Mouse (Mus musculus) CD4-positive helper T cell, adult 2 months (primary cell): ENCODE measurements around the gene Frem1.
A peak's percentile ranks its signal among the peaks of the same experiment; 100 is the strongest.

ENCODE experiments used
- DNase-seq: peaks from one replicate; pipeline ENCODE4 v3.0.0-alpha.2; 2012; ENCODE audit warnings: low read depth, missing footprints, low spot score

Frem1 gene

DNA sequence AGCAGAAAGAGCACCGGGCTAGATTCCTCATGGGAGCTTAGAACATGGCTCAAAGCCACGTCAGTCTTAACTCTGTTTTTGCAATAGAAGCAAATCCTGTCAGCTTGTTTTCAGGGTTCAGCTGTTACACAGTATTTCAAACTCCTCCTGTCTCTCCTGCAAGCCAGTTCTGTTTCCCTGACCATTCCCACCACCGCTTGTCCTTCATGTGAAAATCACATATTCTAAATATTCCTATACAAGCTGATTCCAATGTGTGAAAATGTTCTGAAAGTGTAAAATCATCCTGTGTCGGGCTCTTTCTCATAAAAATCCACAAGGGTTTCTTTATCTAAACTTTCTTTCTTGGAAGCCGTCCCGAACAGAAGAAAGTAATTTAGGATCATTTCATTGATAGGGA is 22.0 kb downstream of the Frem1 start:
- DNase-seq = no peak

GRCm38 (mm10) chr4:83020759-83021555 is 31.2 kb downstream of the Frem1 start:
- no peak for DNase-seq

GRCm38 (mm10) chr4:83018111-83019105 is 33.7 kb downstream of the Frem1 start:
- DNase-seq = no peak

DNA sequence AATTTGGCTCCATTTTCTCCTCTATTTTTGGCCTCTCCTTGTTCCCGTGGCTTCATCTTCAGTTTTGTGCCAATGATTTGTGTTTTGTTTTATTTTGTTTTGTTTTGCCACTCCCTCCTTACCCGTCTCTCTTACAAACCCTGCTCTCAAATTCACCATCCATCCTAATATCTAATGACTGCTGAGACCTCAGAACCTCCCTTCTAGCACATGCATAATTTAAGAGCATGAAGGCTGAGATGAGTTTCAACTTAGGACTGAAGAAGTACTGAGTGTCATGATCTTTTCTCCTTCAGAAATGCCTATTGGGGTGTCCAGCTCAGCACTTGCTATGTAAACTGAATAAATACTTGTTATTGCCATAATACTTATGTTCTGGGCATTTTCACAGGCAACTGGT is 37.6 kb downstream of the Frem1 start:
- DNase-seq = no peak

- no peak for DNase-seq
Observed at GRCm38 (mm10) chr4:83004086-83004485, 48.1 kb downstream of the Frem1 start.

- no peak for DNase-seq
Observed at GRCm38 (mm10) chr4:82992042-82992441, 60.1 kb downstream of the Frem1 start.

GRCm38 (mm10) chr4:82990973-82991695 is 61.0 kb downstream of the Frem1 start:
- DNase-seq = no peak

DNA sequence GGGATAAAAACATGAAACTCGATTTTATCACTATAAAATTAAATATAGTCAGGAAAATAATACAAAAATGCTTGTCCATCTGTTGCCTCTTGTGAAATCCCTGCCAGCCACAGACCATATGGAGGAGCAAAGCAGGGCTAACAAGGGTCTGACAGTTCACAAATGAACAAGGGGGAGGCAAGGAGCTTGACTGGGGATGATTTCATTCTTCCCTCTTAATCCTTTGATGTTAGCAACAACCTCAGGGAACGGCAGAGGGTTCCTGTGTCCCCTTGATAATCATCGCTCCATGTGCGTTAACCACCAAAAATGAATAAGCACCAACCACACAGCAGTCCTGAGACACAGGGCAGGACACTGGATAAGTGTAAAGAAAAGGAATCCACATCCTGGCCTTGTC is 79.8 kb downstream of the Frem1 start:
- DNase-seq = no peak

DNA sequence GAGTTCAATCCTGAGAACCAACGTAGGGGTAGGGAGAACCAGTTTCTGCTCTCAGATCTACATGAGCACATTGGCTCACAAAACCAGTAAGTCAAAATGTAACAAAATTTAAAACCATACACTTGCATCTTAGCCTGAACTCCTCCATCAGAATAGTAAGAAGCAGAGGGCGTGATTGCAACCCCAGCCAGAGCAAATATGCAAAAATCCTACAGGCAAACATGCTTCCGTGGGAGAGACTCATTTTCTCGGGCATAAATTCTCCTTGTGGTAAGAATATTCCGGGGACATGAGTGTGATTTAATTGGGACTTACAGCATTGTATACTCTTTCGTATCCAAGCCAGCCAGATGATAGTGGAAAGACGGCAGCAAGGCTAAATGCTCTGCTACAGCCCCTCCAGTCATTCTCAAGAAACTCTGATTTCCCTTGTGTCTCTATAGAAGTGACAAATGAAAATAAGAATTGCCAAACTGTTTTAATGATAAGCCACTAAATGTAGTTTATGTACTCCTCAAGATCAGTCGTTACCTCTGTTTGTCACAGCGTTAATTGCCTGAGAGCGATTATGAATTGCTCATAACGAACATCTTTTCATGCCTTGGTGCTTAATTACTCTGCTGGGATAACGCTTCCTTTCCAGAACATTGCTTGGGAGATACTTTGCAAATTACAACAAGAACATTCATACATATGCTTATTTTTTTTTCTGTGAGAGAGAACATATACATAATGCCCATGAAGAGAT is 81.1 kb downstream of the Frem1 start:
- no peak for DNase-seq

DNA sequence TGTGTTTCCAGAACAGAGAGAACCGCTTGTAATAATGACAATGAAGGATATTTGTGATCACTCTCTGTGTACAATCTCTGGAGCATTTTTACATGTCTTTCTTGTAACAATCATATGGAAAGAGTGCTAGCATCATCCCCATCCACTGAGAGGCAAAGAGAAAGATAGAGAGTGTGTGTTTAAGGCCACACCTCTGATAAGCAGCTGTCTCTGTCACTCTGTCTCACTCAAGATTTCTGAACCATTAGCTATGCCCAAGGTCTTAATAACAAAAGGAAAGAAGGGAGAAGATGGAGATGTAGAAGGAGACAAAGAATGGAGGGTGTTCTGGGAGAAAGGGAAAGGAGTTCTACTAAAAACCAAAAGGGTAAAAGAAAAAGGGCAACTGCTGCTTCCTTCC is 91.1 kb downstream of the Frem1 start:
- no peak for DNase-seq

DNA sequence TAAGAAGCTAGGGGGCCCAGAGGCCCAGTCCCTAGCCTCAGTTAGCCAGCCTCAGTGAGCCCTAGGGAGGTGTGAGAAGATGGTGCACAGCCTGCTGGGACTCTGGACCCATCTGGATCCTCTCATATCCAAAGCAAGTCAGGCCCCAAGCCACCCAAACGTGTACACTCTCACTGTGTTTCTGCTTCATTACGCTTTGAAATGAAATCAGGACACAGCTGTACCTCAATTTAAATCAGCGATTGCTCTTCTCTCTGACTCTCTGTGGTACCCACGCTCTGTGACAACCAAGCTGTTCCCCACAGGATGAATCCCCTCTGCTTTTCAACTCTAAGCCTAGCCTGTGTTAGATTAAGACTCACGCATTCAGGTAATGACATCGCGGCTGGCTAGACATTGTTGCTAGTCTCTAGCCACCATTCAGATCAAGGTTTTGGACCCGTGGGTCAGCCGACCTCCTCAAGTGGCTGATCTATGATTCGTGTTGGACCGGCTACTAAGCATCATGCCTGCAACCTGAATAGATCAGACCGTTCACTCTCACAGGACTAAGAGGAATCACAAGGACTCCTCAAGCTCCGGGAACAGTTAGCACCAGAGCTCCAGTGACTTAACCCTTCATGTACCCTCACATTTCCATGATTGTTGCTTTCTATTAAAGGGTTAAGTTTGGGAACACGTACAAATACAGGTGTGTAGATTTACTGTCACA is 94.2 kb downstream of the Frem1 start:
- no peak for DNase-seq

- DNase-seq = no peak
Observed at GRCm38 (mm10) chr4:82953992-82954391, 98.1 kb downstream of the Frem1 start.

GRCm38 (mm10) chr4:82949511-82949910 is 102.6 kb downstream of the Frem1 start:
- DNase-seq = no peak

GRCm38 (mm10) chr4:82946721-82947120 is 105.4 kb downstream of the Frem1 start:
- DNase-seq = no peak

GRCm38 (mm10) chr4:82946276-82946612 is 105.9 kb downstream of the Frem1 start:
- DNase-seq = no peak

DNA sequence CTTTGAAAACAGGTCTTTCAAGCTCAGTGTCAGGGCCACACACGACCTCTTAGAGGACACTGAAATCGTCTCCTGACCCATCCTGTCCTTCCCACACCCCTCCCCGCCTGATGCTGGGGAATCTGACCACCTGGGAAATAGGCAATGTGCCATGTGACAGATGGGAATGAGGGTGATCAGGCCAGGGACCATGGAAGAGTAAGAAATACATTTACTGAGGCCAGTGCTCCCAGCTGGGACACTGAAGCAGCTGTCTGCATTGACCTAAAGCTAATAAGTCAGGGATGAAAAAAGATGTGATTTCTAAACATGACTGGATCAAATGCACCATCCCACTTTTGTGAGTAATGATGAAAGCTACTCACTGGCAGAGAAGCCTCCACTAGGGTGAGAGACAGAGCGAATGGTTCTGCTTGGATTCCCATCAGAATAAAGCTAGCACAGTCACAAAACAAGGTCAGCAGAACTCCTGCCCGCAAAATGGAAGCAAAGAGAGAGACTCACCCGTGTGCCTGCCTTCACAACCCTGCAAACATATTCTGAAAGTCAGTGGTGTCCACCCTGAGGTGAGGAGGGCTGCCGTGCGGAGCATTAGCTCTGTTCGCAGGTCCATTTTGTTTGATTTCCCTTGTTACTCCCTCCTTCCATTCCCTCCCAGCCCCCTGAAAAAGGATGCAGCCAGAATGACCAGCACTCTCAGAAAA is 106.4 kb downstream of the Frem1 start:
- no peak for DNase-seq

GRCm38 (mm10) chr4:82940680-82941079 is 111.5 kb downstream of the Frem1 start:
- no peak for DNase-seq

- DNase-seq = no peak
Observed at GRCm38 (mm10) chr4:82940248-82940647, 111.9 kb downstream of the Frem1 start.

DNA sequence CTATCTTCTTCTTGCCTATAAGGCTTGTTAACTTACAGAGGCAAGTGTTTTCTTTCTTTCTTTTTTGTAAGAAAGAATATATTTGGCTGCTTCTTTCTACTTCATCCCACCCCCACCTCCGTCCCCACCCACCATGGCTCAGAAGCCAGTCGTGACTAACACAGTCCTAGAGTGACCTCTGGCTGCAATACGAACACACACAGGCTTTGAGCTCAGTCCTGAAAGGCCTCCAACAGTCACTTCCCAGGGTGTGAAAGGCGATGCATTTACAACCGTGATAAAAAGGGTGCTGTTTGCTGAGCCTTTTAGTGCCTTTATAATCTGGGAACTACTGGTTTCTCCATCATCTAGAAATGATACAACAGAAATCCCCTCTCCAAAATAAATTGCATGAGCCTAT is 117.8 kb downstream of the Frem1 start:
- no peak for DNase-seq

- peak; percentile 45 for DNase-seq
Observed at GRCm38 (mm10) chr4:82933698-82934210, 118.4 kb downstream of the Frem1 start.
